Mouse (Mus musculus): ENCODE measurements around the gene Gne. TPM values are rescaled to one million over a fixed set of nuclear protein-coding genes. Genes with fewer than 3 reads are reported as not detected.

The Gne gene
- polyA plus RNA-seq, 1 experiment from 2014 or later = 27.8 TPM

GRCm38 (mm10) chr4:44036455-44036854 is 47.5 kb downstream of the Gne start:
- WGBS = 82% methylated on average over 5 of the region's 5 CpGs
- Histone ChIP-seq H3K9me3 (no peaks in the 10 kb centered on the region), H3K27ac (no peak overlapping the region), H3K36me3 (peaks cover 81% of the 10 kb centered on the region), H3K27me3 (ENCODE audit: insufficient read depth, poor library complexity, severe bottlenecking) (no peaks in the 10 kb centered on the region), H3K4me3 (no peak overlapping the region), H3K4me1 (0 out of 2 replicates have a peak, but pooled peaks cover 5% of the 10 kb centered on the region)
- DNase-seq (ENCODE audit: low spot score) = no peak

GRCm38 (mm10) chr4:44031521-44031920 is 52.5 kb downstream of the Gne start:
- Histone ChIP-seq H3K4me1 (peaks cover 35% of the 10 kb centered on the region), H3K27ac (no peak overlapping the region), H3K4me3 (no peak overlapping the region), H3K27me3 (ENCODE audit: insufficient read depth, poor library complexity, severe bottlenecking) (no peaks in the 10 kb centered on the region), H3K9me3 (no peaks in the 10 kb centered on the region), H3K36me3 (peaks cover 79% of the 10 kb centered on the region)
- DNase-seq (ENCODE audit: low spot score) = no peak
- WGBS = 90% methylated on average over 5 of the region's 5 CpGs

DNA sequence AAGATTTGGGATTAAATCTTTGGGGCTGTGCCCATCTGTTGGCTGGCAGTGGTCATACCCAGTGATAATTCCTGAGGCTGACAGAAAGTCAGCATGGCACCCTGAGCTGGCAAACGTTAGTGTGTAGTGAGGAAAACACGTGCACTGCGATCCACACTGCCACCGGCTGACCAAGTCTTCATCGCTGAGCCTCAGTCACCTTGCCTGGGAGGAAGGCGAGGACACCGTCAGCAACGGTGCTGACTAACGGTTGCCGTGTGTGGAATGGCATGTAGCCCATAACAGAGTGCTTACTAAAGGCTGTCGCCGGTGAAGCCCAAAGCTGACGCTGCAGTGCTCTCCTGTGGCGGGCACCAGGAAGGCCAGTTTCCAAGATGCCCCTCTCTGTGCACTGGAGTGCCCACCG is 54.3 kb downstream of the Gne start:
- peak overlapping the region; percentile 78 for H3K27ac ChIP-seq
- H3K36me3 ChIP-seq = peaks cover 90% of the 10 kb centered on the region
- 81% methylated on average over 15 of the region's 15 CpGs for WGBS
- peaks cover 30% of the 10 kb centered on the region for H3K4me1 ChIP-seq
- H3K27me3 ChIP-seq (ENCODE audit: insufficient read depth, poor library complexity, severe bottlenecking) = no peaks in the 10 kb centered on the region
- no peak for DNase-seq (ENCODE audit: low spot score)
- no peaks in the 10 kb centered on the region for H3K9me3 ChIP-seq
- H3K4me3 ChIP-seq = no peak overlapping the region

GRCm38 (mm10) chr4:44028303-44029135 is 55.5 kb downstream of the Gne start:
- WGBS = 44% methylated on average over 16 of the region's 16 CpGs
- H3K27ac ChIP-seq = peak overlapping the region; percentile 78

GRCm38 (mm10) chr4:44025570-44025969 is 58.4 kb downstream of the Gne start:
- Histone ChIP-seq H3K27me3 (ENCODE audit: insufficient read depth, poor library complexity, severe bottlenecking) (no peaks in the 10 kb centered on the region), H3K9me3 (no peaks in the 10 kb centered on the region), H3K4me1 (peaks cover 28% of the 10 kb centered on the region), H3K4me3 (no peak overlapping the region), H3K27ac (no peak overlapping the region), H3K36me3 (peaks cover 96% of the 10 kb centered on the region)
- 92% methylated on average over 6 of the region's 6 CpGs for WGBS
- peak; percentile 51 for DNase-seq (ENCODE audit: low spot score)

More at GRCm38 (mm10) chr4:44028303-44029135, 55.5 kb downstream of the Gne start:
- Histone ChIP-seq H3K36me3 (peaks cover 96% of the 10 kb centered on the region), H3K9me3 (no peaks in the 10 kb centered on the region), H3K4me1 (peaks cover 30% of the 10 kb centered on the region), H3K4me3 (0 out of 2 replicates have a peak overlapping the region, but pooled peaks have one; percentile 18), H3K27me3 (ENCODE audit: insufficient read depth, poor library complexity, severe bottlenecking) (no peaks in the 10 kb centered on the region)
- DNase-seq (ENCODE audit: low spot score) = no peak

DNA sequence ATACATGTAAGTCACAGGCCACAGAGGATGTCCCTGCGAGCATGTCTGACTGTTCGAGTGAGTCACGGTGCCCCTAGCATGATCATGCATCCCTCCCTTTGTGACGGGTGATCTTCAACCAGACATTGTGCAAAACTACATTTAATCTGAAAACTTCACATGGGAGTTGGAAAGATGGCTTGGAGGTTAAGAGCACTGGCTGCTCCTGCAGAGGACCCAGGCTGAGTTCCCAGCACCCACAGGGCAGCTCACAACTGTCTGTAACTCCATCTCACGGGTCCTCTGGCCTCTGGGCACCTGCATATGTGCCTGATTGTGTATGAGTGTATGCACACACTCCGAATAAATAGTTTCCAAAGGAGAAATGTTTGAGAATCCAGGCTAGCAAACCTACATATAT is 59.7 kb downstream of the Gne start:
- peak; percentile 52 for DNase-seq (ENCODE audit: low spot score)

GRCm38 (mm10) chr4:44023681-44024080 is 60.3 kb downstream of the Gne start:
- Histone ChIP-seq H3K36me3 (peaks cover 96% of the 10 kb centered on the region), H3K4me3 (no peak overlapping the region), H3K27me3 (ENCODE audit: insufficient read depth, poor library complexity, severe bottlenecking) (no peaks in the 10 kb centered on the region), H3K27ac (no peak overlapping the region), H3K9me3 (no peaks in the 10 kb centered on the region), H3K4me1 (peaks cover 11% of the 10 kb centered on the region; the same call in 1 of the 2 replicates)
- peak; percentile 57 for DNase-seq (ENCODE audit: low spot score)
- WGBS = 93% methylated on average over 9 of the region's 9 CpGs

More for the DNA sequence above, 59.7 kb downstream of the Gne start:
- Histone ChIP-seq H3K9me3 (no peaks in the 10 kb centered on the region), H3K27ac (no peak overlapping the region), H3K36me3 (peaks cover 96% of the 10 kb centered on the region), H3K4me3 (no peak overlapping the region), H3K27me3 (ENCODE audit: insufficient read depth, poor library complexity, severe bottlenecking) (no peaks in the 10 kb centered on the region), H3K4me1 (peaks cover 16% of the 10 kb centered on the region)
- 96% methylated on average over 6 of the region's 6 CpGs for WGBS

DNA sequence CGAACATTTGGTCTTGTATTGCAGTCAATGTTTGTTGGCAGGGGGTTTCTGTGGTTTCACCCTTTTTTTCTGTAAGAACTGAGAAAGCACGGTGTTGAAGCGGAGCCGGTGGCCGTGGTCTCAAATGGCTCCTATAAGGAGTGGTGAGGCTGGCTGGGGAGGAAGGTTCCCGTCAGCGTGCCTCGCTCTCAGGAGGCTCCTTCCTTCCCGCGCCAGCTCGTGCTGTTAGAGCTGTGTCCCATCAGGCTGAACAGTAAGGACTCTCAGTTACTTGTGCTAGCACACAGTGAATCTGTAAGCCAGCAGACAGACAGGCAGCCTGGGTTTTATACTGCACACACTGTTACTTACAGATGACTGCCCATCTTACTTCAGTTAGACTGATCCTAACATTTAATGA is 61.2 kb downstream of the Gne start:
- Histone ChIP-seq H3K9me3 (no peaks in the 10 kb centered on the region), H3K4me3 (no peak overlapping the region), H3K27me3 (ENCODE audit: insufficient read depth, poor library complexity, severe bottlenecking) (no peaks in the 10 kb centered on the region), H3K27ac (no peak overlapping the region), H3K4me1 (peaks cover 12% of the 10 kb centered on the region), H3K36me3 (peaks cover 99% of the 10 kb centered on the region)
- DNase-seq (ENCODE audit: low spot score) = peak; percentile 61
- 95% methylated on average over 11 of the region's 11 CpGs for WGBS

DNA sequence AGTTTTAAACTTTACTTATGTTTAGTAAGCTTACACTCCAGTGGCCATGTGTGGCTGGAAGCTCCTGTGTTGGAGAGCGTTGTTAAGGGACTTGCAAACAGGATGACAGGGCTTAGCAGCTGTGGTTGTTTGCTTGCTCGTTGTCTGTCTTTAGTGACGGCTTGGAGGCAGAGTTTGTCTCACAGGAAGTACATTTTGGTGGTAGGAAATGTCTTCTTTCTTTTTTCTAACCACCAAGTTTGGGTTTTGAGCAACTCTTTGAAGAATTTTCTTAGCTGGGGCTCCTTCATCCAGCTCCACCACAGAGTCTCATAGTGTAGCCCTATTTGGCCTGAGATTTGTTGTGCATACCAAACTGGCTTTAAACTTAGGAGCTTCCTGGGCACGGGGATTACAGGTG is 61.7 kb downstream of the Gne start:
- H3K27me3 ChIP-seq (ENCODE audit: insufficient read depth, poor library complexity, severe bottlenecking) = no peaks in the 10 kb centered on the region
- H3K27ac ChIP-seq = no peak overlapping the region
- H3K9me3 ChIP-seq = no peaks in the 10 kb centered on the region
- WGBS = 86% methylated on average over 4 of the region's 4 CpGs
- H3K4me1 ChIP-seq = peaks cover 14% of the 10 kb centered on the region
- peak; percentile 41 for DNase-seq (ENCODE audit: low spot score)
- no peak overlapping the region for H3K4me3 ChIP-seq
- H3K36me3 ChIP-seq = peaks cover 95% of the 10 kb centered on the region

- H3K9me3 ChIP-seq = no peaks in the 10 kb centered on the region
- peaks cover 50% of the 10 kb centered on the region for H3K36me3 ChIP-seq
- H3K27me3 ChIP-seq (ENCODE audit: insufficient read depth, poor library complexity, severe bottlenecking) = no peaks in the 10 kb centered on the region
- no peak overlapping the region for H3K27ac ChIP-seq
- peak; percentile 61 for DNase-seq (ENCODE audit: low spot score)
- peaks cover 37% of the 10 kb centered on the region for H3K4me1 ChIP-seq
- 93% methylated on average over 12 of the region's 12 CpGs for WGBS
- H3K4me3 ChIP-seq = no peak overlapping the region
Observed at GRCm38 (mm10) chr4:44016791-44017190, 67.2 kb downstream of the Gne start.

DNA sequence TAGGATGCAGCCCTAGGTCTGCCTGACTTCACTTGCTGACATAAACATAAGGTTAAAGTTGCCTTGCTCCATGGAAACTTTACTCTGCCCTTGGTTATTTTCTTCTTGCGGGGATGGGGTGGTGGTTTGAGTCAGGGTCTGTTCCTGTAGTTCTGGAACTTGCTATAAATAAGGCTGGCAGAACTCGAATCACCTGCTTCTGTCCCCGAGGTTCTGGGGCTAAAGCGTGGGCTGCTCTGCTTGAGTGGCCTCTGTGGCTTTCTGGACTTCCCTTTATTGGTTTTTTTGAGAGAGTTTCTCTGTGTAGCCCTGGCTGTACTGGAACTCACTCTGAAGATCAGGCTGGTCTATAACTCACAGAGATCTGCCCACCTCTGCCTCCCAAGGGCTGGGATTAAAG is 67.9 kb downstream of the Gne start:
- Histone ChIP-seq H3K27ac (no peak overlapping the region), H3K27me3 (ENCODE audit: insufficient read depth, poor library complexity, severe bottlenecking) (no peaks in the 10 kb centered on the region), H3K36me3 (peaks cover 43% of the 10 kb centered on the region), H3K4me1 (peaks cover 37% of the 10 kb centered on the region), H3K4me3 (no peak overlapping the region), H3K9me3 (no peaks in the 10 kb centered on the region)
- DNase-seq (ENCODE audit: low spot score) = peak; percentile 42
- WGBS = 93% methylated on average over 4 of the region's 4 CpGs

DNA sequence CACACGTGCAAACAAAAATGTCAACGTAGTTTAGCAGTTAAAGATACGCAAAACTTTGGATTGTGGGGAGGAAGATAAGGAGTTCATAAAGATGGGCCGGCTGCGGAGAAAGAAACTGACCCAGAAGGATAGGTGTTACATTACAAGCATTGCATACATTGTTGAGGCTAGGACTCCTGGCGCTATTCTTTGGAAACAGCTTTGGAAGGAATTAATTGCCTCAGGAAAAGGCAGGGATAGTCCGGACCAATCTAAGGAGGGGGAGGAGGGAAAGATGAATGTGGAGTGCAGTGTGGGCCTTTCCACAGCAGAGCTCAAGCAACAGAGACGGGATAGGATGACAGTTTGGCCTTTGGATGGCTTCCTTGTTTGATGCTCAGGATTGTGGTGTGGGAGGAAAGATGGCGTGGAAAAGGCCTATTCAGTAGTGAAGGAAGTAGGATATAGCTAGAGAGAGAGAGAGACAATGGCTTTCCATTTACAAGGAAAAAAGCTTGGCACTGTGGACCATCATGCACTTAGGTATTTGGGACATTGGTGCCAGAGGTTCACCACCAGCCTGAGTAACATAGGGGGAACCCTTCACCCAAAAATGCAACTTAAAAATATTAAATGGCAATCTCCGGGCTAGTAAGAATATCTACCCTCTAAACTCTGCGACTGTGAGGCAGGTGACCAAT is 70.4 kb downstream of the Gne start:
- WGBS = 27% methylated on average over 11 of the region's 11 CpGs
- Histone ChIP-seq H3K4me1 (peaks cover 34% of the 10 kb centered on the region), H3K9me3 (no peaks in the 10 kb centered on the region), H3K36me3 (peaks cover 20% of the 10 kb centered on the region), H3K4me3 (peak overlapping the region; percentile 98), H3K27me3 (ENCODE audit: insufficient read depth, poor library complexity, severe bottlenecking) (no peaks in the 10 kb centered on the region), H3K27ac (peak overlapping the region; percentile 91)
- peak; percentile 67 for DNase-seq (ENCODE audit: low spot score)

Measured in heart, embryonic 10.5 days (tissue).